Mouse (Mus musculus) lung, embryonic 16.5 days (tissue): ENCODE data around the gene Exoc3l. TPM values are rescaled to one million over a fixed set of nuclear protein-coding genes. Genes with fewer than 3 reads are reported as not detected.

Experiments used
- ATAC-seq: fragments of 200-750 bp; cut with Nextera tagmentation; 2 replicates; pipeline ENCODE4 v1.8.0; 2017; ENCODE audit warnings: low read depth, mild to moderate bottlenecking, moderate library complexity
- H3K27ac ChIP-seq: fragments of 300-500 bp; sonication (generic); 2 replicates; pipeline ENCODE4 v1.5.1; 2014; ENCODE audit warnings: mild to moderate bottlenecking, control low read depth, low read length
- H3K27me3 ChIP-seq: fragments of 300-500 bp; sonication (generic); 2 replicates; pipeline ENCODE4 v1.6.1; 2014; ENCODE audit warnings: low read depth, low read length, mixed read lengths; ENCODE audit not compliant: control insufficient read depth, insufficient read depth
- H3K36me3 ChIP-seq: fragments of 300-500 bp; sonication (generic); 2 replicates; pipeline ENCODE4 v1.6.1; 2014; ENCODE audit warnings: low read length; ENCODE audit not compliant: control insufficient read depth, insufficient read depth
- H3K4me1 ChIP-seq: fragments of 300-500 bp; sonication (generic); replicated peaks from 2 replicates; pipeline ENCODE4 v1.6.1; 2014; ENCODE audit warnings: low read length, mixed read lengths; ENCODE audit not compliant: control insufficient read depth, insufficient read depth
- H3K4me2 ChIP-seq: fragments of 300-500 bp; sonication (generic); 2 replicates; pipeline ENCODE4 v1.6.1; 2014; ENCODE audit warnings: low read depth, low read length, control low read depth
- H3K4me3 ChIP-seq: fragments of 300-500 bp; sonication (generic); 2 replicates; pipeline ENCODE4 v1.5.1; 2014; ENCODE audit warnings: mild to moderate bottlenecking, low read length, control low read depth
- H3K9ac ChIP-seq: fragments of 300-500 bp; sonication (generic); 2 replicates; pipeline ENCODE4 v1.6.1; 2014; ENCODE audit warnings: low read length, control low read depth
- H3K9me3 ChIP-seq: fragments of 300-500 bp; sonication (generic); 2 replicates; pipeline ENCODE4 v1.6.1; 2016; ENCODE audit warnings: low read length; ENCODE audit not compliant: control insufficient read depth
- WGBS: fragments of 180-500 bp; shearing (Covaris S2); extraction: QIAGEN DNeasy Blood & Tissue Kit; methylation state at CpG from one replicate; pipeline ENCODE4 v1.1.7; 2014; 5-methylcytosine and 5-hydroxymethylcytosine counted together
- microRNA counts: library from miRNA; unstranded; fragments of <30 nt; microRNA quantifications from one replicate; lab custom pipeline; 2016
- microRNA-seq: library from miRNA; unstranded; fragments of <30 nt; microRNA quantifications from one replicate; pipeline ENCODE4, GENCODE M21; 2016
- polyA plus RNA-seq: library from polyadenylated mRNA; unstranded; fragments of >200 nt; fragmentation: Nextera tagmentation; extraction: Ambion mirVana; gene quantifications from 2 replicates; pipeline ENCODE4 v1.2.1, GENCODE M21; 2015

Exoc3l gene
- polyA plus RNA-seq, 1 experiment from 2014 or later, result 34.4 TPM

GRCm38 (mm10) chr8:105254966-105255350 is 40.9 kb downstream of the Exoc3l start, which contains the start of gene B3gnt9:
B3gnt9 (minus strand) TSS chr8:105255153.
- H3K9ac ChIP-seq, result peak within 1 kb of the TSS; percentile 73
- peak within 1 kb of the TSS; percentile 92 for H3K27ac ChIP-seq
- peak; percentile 83 for ATAC-seq
- H3K4me3 ChIP-seq, result peak within 1 kb of the TSS; percentile 69
- WGBS, result 2% methylated on average over 14 of the region's 14 CpGs
- peaks cover 23% of the 10 kb centered on the region for H3K4me1 ChIP-seq
- H3K4me2 ChIP-seq, result peak within 1 kb of the TSS; percentile 94
- H3K36me3 ChIP-seq, result peaks cover 20% of the 10 kb centered on the region
- H3K9me3 ChIP-seq, result no peaks in the 10 kb centered on the region
- peaks cover 23% of the 10 kb centered on the region for H3K27me3 ChIP-seq

DNA sequence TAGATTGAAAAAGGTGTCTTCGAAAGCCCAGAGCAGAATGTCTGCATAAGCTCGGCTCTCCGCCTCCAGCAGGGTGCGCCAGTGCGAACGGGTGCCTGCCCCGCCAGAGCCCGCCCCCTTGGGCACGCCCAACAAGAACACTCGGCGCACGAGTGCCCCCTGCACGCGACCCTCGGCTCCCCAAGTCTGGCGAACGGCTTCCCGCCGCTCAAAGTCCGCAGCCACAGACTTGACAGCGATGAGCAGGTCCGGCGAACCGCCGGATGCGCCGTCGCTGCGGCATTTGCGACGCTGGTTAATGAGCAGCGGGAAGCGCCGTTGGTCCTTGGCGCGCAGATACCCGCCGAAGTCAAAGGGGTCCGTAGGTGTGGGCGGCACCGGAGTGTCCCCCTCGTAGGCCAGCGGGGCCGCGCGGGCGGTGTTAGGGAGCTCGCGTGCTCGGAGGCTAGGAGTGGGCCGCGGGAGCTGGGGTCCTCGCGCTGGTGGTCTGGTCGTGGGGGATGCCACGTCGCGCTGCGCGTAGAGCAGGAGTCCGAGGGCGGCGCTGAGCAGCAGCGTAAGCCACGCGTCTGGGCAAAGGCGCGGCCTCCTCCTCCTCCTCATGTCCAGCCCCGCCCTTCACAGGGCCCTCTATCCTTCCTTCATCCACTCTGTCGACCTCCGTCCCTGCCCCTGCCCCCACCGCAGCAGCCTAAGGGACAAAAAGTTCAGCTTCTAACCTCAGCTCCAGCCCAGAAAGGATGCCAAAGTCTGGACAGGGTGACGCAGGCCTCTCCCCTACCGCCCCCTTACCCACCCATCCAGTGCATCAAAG is 41.5 kb downstream of the Exoc3l start:
- Histone ChIP-seq H3K36me3 (peaks cover 24% of the 10 kb centered on the region), H3K4me1 (peaks cover 17% of the 10 kb centered on the region), H3K9me3 (no peaks in the 10 kb centered on the region), H3K4me2 (peak overlapping the region; percentile 94), H3K27ac (peak overlapping the region; percentile 92), H3K27me3 (peaks cover 19% of the 10 kb centered on the region), H3K4me3 (peak overlapping the region; percentile 69), H3K9ac (peak overlapping the region; percentile 73)
- ATAC-seq, result peak; percentile 92
- under 1% methylated on average over 72 of the region's 74 CpGs for WGBS

GRCm38 (mm10) chr8:105253766-105254151 is 42.1 kb downstream of the Exoc3l start:
- Histone ChIP-seq H3K9ac (peak overlapping the region; percentile 73), H3K4me2 (peak overlapping the region; percentile 94), H3K27me3 (peaks cover 13% of the 10 kb centered on the region), H3K4me3 (peak overlapping the region; percentile 69), H3K36me3 (peaks cover 30% of the 10 kb centered on the region), H3K4me1 (peaks cover 11% of the 10 kb centered on the region), H3K27ac (peak overlapping the region; percentile 32; the same call in 1 of the 2 replicates), H3K9me3 (no peaks in the 10 kb centered on the region)
- no peak for ATAC-seq
- WGBS, result 33% methylated on average over 20 of the region's 20 CpGs

- Histone ChIP-seq H3K27ac (no peak overlapping the region), H3K9ac (no peak overlapping the region; the same call in 1 of the 2 replicates), H3K4me3 (peak overlapping the region; percentile 69), H3K4me1 (peaks cover 9% of the 10 kb centered on the region), H3K9me3 (no peaks in the 10 kb centered on the region), H3K27me3 (peaks cover 5% of the 10 kb centered on the region), H3K36me3 (peaks cover 36% of the 10 kb centered on the region), H3K4me2 (peak overlapping the region; percentile 94)
- WGBS, result 74% methylated on average over 10 of the region's 10 CpGs
- ATAC-seq, result no peak
Observed at GRCm38 (mm10) chr8:105252680-105253537, 43.0 kb downstream of the Exoc3l start.

DNA sequence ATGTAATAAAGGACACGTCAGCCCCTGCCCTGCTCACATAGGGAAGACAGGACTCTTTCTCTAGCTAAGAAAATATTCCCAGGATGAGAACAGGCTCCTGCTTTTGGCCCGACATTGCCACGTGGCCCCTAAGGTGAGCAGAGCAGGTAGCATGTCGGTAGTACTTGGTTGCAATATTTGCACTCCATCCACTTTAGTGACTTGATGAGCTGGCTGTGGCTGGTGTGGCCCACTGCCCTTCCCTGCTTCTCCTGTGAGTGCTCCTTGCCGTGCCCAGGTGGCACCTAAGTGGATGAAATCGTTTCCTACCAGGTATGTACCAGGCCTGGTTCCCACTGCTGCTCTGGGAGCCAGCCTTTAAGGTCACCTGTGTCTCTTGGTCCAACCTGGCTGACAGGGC is 43.9 kb downstream of the Exoc3l start:
- no peak for ATAC-seq
- Histone ChIP-seq H3K9ac (no peak overlapping the region), H3K9me3 (no peaks in the 10 kb centered on the region), H3K27ac (no peak overlapping the region), H3K4me3 (no peak overlapping the region), H3K36me3 (peaks cover 43% of the 10 kb centered on the region), H3K27me3 (no peaks in the 10 kb centered on the region; the same call in 1 of the 2 replicates), H3K4me2 (no peak overlapping the region), H3K4me1 (peaks cover 9% of the 10 kb centered on the region)
- 84% methylated on average over 6 of the region's 6 CpGs for WGBS

DNA sequence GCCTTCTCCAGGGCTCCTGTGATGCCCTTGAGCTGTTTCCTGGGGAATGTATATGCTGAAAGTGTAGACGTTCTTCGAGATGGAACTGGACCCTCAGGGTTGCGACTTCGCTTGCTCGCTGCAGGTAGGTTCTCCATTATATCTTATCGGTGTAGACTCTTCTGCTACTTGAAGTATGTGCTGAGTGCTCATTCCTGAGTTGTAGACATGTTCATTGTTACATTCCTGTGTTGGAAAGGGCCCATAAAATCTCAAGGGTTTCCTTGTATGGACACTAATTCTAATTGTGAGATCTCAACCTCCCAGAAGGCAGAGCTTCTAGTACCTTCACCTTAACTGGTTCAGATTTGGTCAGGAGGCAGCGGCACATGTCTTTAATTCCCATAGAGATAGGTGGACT is 54.9 kb downstream of the Exoc3l start:
- no peaks in the 10 kb centered on the region for H3K4me1 ChIP-seq
- no peak overlapping the region for H3K27ac ChIP-seq
- H3K9me3 ChIP-seq, result no peaks in the 10 kb centered on the region
- no peak overlapping the region for H3K4me2 ChIP-seq
- no peak overlapping the region for H3K4me3 ChIP-seq
- no peaks in the 10 kb centered on the region for H3K27me3 ChIP-seq
- ATAC-seq, result no peak
- H3K36me3 ChIP-seq, result peaks cover 20% of the 10 kb centered on the region
- H3K9ac ChIP-seq, result no peak overlapping the region
- WGBS, result 88% methylated on average over 7 of the region's 7 CpGs

MicroRNAs within 50 kb of the gene (microRNA counts, 519-probe panel; counts per million panel counts)
- 2,673 counts per million, percentile 49 among the panel's probes with 10 or more counts for microRNA mmu-miR-328 (lab: Ali Mortazavi, UCI)

Small RNAs within 50 kb of the gene (microRNA-seq; reads per million reads assigned to microRNA genes)
- gene Gm27320 (not detected), gene Mir328 (206 reads per million, percentile 58 among the genes with 10 or more reads in this experiment)

Other genes with a start within 250 kb of the Exoc3l start
- gene Ces3a, start 247.5 kb downstream of the Exoc3l start, polyA plus RNA-seq, result not detected in 2 replicates
- gene Ces3b, start 212.3 kb downstream of the Exoc3l start, polyA plus RNA-seq, result not detected in 2 replicates
- not detected in 2 replicates for gene Ces4a, start 164.3 kb downstream of the Exoc3l start, polyA plus RNA-seq
- 51.4 and 55.5 TPM in 2 replicates for gene Cbfb, start 125.4 kb downstream of the Exoc3l start, polyA plus RNA-seq
- 48.8 and 52.9 TPM in 2 replicates for gene D230025D16Rik, start 71.0 kb downstream of the Exoc3l start, polyA plus RNA-seq
- 22.3 and 24.7 TPM in 2 replicates for gene B3gnt9, start 40.9 kb downstream of the Exoc3l start, polyA plus RNA-seq
- 31.5 and 34.2 TPM in 2 replicates for gene Tradd, start 31.5 kb downstream of the Exoc3l start, polyA plus RNA-seq
- gene Fbxl8, start 31.5 kb downstream of the Exoc3l start, polyA plus RNA-seq, result 4.9 and 6.6 TPM in 2 replicates
- gene Hsf4, start 26.3 kb downstream of the Exoc3l start, polyA plus RNA-seq, result 0.39 and 0.65 TPM in 2 replicates
- 2.0 and 2.1 TPM in 2 replicates for gene Nol3, start 20.0 kb downstream of the Exoc3l start, polyA plus RNA-seq
- gene 4931428F04Rik, start 6.2 kb downstream of the Exoc3l start, polyA plus RNA-seq, result 8.3 and 9.5 TPM in 2 replicates
- 69.1 and 76.2 TPM in 2 replicates for gene E2f4, start 1.6 kb upstream of the Exoc3l start, polyA plus RNA-seq
- gene Elmo3, start 9.5 kb upstream of the Exoc3l start, polyA plus RNA-seq, result 14.8 and 15.6 TPM in 2 replicates
- 2.1 and 2.6 TPM in 2 replicates for gene Lrrc29, start 30.2 kb upstream of the Exoc3l start, polyA plus RNA-seq
- 115 and 125 TPM in 2 replicates for gene Tmem208, start 30.3 kb upstream of the Exoc3l start, polyA plus RNA-seq
- gene Fhod1, start 51.9 kb upstream of the Exoc3l start, polyA plus RNA-seq, result 12.7 and 15.8 TPM in 2 replicates
- gene Slc9a5, start 52.7 kb upstream of the Exoc3l start, polyA plus RNA-seq, result 5.5 and 6.3 TPM in 2 replicates
- 1.1 and 1.5 TPM in 2 replicates for gene Plekhg4, start 77.2 kb upstream of the Exoc3l start, polyA plus RNA-seq
- gene Kctd19, start 117.4 kb upstream of the Exoc3l start, polyA plus RNA-seq, result 0.13 and 0.36 TPM in 2 replicates
- gene Lrrc36, start 117.5 kb upstream of the Exoc3l start, polyA plus RNA-seq, result 1.5 and 1.6 TPM in 2 replicates
- gene Tppp3, start 175.4 kb upstream of the Exoc3l start, polyA plus RNA-seq, result 83.3 and 110 TPM in 2 replicates
- 48.3 and 48.4 TPM in 2 replicates for gene Zdhhc1, start 200.8 kb upstream of the Exoc3l start, polyA plus RNA-seq
- 1.6 and 2.2 TPM in 2 replicates for gene Hsd11b2, start 222.7 kb upstream of the Exoc3l start, polyA plus RNA-seq